In genomic region chr13:110967109-110967508, GRCm38 (mm10) we compare ENCODE assay signal across 8 mouse cellular contexts.
A peak's percentile ranks its signal among the peaks of the same experiment; 100 is the strongest.
DNase-seq lines count a peak whose midpoint lies in the region; ATAC-seq and TF ChIP-seq lines count a peak whose summit lies in the region.

No protein-coding gene starts in this region.

- DNase-seq in heart, postnatal 14 days: peak; percentile 40 to 48
- peak; percentile 24 for DNase-seq in lung, adult 2 months
- DNase-seq in frontal cortex, postnatal 10 days (ENCODE audit: low spot score in 2 of 2): no peak

- intact Hi-C loops in heart, postnatal 14 days (cut with DNase I): loop anchor here (2.0 to 5.0 kb wide), 4 partner anchors 64 to 410 kb away; no protein-coding TSS in a partner anchor

- ATAC-seq in megakaryocyte, adult 5-6 weeks (ENCODE audit: poor library complexity, severe bottlenecking): no peak
- no peak for ATAC-seq in hindbrain, embryonic 16.5 days
- no peak for ATAC-seq in hindbrain, embryonic 12.5 days (ENCODE audit: low FRiP score)

- peak overlapping the region; percentile 36; the same call in 1 of the 2 replicates for H3K27ac ChIP-seq in brown adipose tissue, adult 24 weeks (replicated peaks; ENCODE audit: low read depth, low read length)
- H3K27ac ChIP-seq in hindbrain, embryonic 16.5 days (ENCODE audit: low read depth, low read length): no peak overlapping the region
- no peak overlapping the region for H3K27ac ChIP-seq in hindbrain, embryonic 12.5 days

- H3K4me1 ChIP-seq in megakaryocyte, embryonic 14.5 days: peaks cover 19% of the 10 kb centered on the region
- H3K4me1 ChIP-seq in brown adipose tissue, adult 24 weeks (ENCODE audit: control insufficient read depth, insufficient read depth, insufficient read length, low read length): no peaks in the 10 kb centered on the region
- H3K4me1 ChIP-seq in lung, adult 2 months (ENCODE audit: control insufficient read depth, insufficient read depth, low read length): peaks cover 8% of the 10 kb centered on the region
- no peaks in the 10 kb centered on the region for H3K4me1 ChIP-seq in hindbrain, embryonic 16.5 days (ENCODE audit: control insufficient read depth, insufficient read depth, low read depth, low read length)
- peaks cover 5% of the 10 kb centered on the region; the same call in 1 of the 2 replicates for H3K4me1 ChIP-seq in hindbrain, embryonic 12.5 days

- H3K4me3 ChIP-seq in megakaryocyte, embryonic 14.5 days (replicated peaks): peak overlapping the region; percentile 21
- H3K4me3 ChIP-seq in brown adipose tissue, adult 24 weeks (ENCODE audit: insufficient read depth, low read depth, low read length): no peak overlapping the region
- no peak overlapping the region for H3K4me3 ChIP-seq in lung, adult 2 months (replicated peaks; ENCODE audit: extremely low read depth, low read depth, low read length)
- no peak overlapping the region for H3K4me3 ChIP-seq in hindbrain, embryonic 16.5 days (ENCODE audit: low read length)
- no peak overlapping the region for H3K4me3 ChIP-seq in hindbrain, embryonic 12.5 days

- no peak for TF ChIP-seq POLR2A in lung, adult 2 months (IDR thresholded peaks at IDR 0.05; ENCODE audit: borderline replicate concordance, extremely low read depth, low read depth, low read length)

- no peaks in the 10 kb centered on the region for H3K36me3 ChIP-seq in megakaryocyte, embryonic 14.5 days (replicated peaks; ENCODE audit: low read length)
- no peaks in the 10 kb centered on the region for H3K36me3 ChIP-seq in hindbrain, embryonic 16.5 days (ENCODE audit: control insufficient read depth, insufficient read depth, low read length)
- H3K36me3 ChIP-seq in hindbrain, embryonic 12.5 days: no peaks in the 10 kb centered on the region

- no peak overlapping the region for H3K4me2 ChIP-seq in hindbrain, embryonic 16.5 days (ENCODE audit: low read length)
- H3K4me2 ChIP-seq in hindbrain, embryonic 12.5 days (replicated peaks): no peak overlapping the region

- no peaks in the 10 kb centered on the region for H3K9me3 ChIP-seq in megakaryocyte, embryonic 14.5 days
- no peaks in the 10 kb centered on the region for H3K9me3 ChIP-seq in hindbrain, embryonic 16.5 days (ENCODE audit: control insufficient read depth, low read length)
- no peaks in the 10 kb centered on the region for H3K9me3 ChIP-seq in hindbrain, embryonic 12.5 days (replicated peaks)

- H3K27me3 ChIP-seq in megakaryocyte, embryonic 14.5 days (replicated peaks): no peaks in the 10 kb centered on the region
- H3K27me3 ChIP-seq in hindbrain, embryonic 16.5 days (replicated peaks; ENCODE audit: control insufficient read depth, insufficient read depth, low read length): no peaks in the 10 kb centered on the region
- H3K27me3 ChIP-seq in hindbrain, embryonic 12.5 days: no peaks in the 10 kb centered on the region

- no peak overlapping the region for H3K9ac ChIP-seq in hindbrain, embryonic 16.5 days (ENCODE audit: low read depth, low read length)
- H3K9ac ChIP-seq in hindbrain, embryonic 12.5 days: no peak overlapping the region

- no peak for TF ChIP-seq CTCF in lung, adult 2 months (IDR thresholded peaks at IDR 0.05; ENCODE audit: insufficient read depth, low read length)

- 23% methylated on average over 8 of the region's 8 CpGs for WGBS in lung, adult 2 months
- 60% methylated on average over 8 of the region's 8 CpGs for WGBS in hindbrain, embryonic 16.5 days
- WGBS in hindbrain, embryonic 12.5 days: 48% methylated on average over 8 of the region's 8 CpGs

Comparison
In these comparisons a context has a peak if more than half of its experiments do, and no peak if none do; other contexts are left out.
1. DNase-seq: peak in heart, postnatal 14 days (2 of 2) and lung, adult 2 months (single experiment); none in frontal cortex, postnatal 10 days (0 of 2).